Mouse (Mus musculus) adrenal gland, postnatal 36 days (tissue): ENCODE measurements around the gene Rfx3. TPM values are rescaled to one million over a fixed set of nuclear protein-coding genes. Genes with fewer than 3 reads are reported as not detected.

Experiments
- DNase-seq, 2 experiments: peaks; one replicate each; pipeline ENCODE4 v3.0.0; 2021; ENCODE audit warnings: mixed read lengths in 1 of 2
- total RNA-seq, 2 experiments: library from RNA; stranded (reverse); gene quantifications; 2 replicates each; pipeline ENCODE4 v1.2.3; 2021

Gene Rfx3
- total RNA-seq, 2 experiments from 2014 or later, result 5.4 to 8.3 TPM

GRCm38 (mm10) chr19:27718931-27719330, 292.0 kb downstream of the Rfx3 start:
- no peak for DNase-seq

GRCm38 (mm10) chr19:27716274-27716673, 294.7 kb downstream of the Rfx3 start:
- DNase-seq, result no peak
